Mouse (Mus musculus): ENCODE measurements around the gene Egfl7.
A peak's percentile ranks its signal among the peaks of the same experiment; 100 is the strongest.

Egfl7 gene

DNA sequence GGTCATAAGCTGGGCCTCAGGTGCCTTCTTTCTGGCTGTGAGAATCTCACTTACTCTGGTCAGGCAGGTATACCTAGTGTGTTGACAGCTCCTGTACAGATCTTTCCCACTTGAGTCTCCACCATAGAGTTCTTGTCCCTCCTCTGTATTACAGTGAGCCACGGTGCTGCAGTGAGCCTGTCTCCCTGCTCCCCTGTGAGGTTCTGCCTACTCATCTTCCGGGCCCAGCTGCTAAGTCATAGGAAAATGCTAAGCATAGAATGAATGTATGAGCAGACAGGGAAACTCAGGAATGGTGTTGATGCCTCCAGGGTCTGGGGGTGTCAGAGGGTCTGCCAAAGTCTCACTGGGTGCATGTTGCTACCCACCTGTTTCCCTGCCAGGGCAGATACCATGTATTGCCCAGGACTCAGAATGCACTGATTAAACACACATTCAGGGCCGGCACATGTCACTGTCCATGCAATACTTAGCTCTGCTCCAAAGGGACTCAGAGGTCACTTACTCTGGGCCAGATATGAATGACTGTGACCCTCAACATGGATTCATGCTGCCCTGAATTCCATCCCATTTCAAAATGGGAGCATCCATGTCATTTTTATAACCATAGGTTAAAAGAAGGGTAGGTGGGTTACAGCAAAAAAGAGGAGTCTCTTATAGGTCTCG, 35.8 kb downstream of the Egfl7 start:
- no peak for DNase-seq (ENCODE audit: low spot score)

DNA sequence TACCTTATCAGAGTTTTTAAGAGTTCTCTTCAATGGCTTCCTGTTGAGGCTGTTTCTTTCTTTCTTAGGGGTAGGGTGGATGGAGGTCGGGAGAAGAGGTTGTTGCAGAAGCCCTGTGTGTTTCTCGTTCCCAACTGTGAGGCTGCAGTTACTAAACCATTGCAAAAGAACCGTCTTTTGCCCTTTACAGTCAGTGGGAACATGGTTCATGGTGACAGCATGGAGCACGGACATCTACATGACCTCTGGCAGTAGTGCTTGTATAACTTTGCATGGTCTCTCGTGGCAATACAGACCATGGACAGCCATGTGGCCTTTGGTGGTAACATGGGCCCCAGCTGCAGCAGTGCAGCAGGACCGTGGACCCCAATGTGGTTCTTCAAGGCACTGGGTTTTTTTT, 37.5 kb downstream of the Egfl7 start:
- DNase-seq (ENCODE audit: low spot score), result no peak

DNA sequence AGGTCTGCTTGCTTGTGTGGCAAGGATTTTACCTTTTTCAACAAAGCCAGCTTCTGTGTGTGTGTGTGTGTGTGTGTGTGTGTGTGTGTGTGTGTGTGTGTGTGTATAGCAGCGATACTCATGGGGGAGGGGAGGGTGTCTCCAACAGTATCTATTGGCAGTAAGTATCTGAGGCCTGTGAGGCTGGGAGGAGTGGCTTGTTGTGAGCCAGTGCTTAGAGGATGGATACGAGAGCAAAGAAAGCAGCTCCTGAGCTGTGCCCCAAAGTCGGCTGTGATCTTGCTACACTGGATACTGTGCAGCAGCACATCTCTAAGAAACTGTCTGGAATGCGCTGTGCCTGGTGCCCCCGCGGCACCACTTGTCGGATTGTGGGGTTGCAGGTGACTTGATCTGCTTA, 38.1 kb downstream of the Egfl7 start:
- DNase-seq (ENCODE audit: low spot score), result no peak

DNA sequence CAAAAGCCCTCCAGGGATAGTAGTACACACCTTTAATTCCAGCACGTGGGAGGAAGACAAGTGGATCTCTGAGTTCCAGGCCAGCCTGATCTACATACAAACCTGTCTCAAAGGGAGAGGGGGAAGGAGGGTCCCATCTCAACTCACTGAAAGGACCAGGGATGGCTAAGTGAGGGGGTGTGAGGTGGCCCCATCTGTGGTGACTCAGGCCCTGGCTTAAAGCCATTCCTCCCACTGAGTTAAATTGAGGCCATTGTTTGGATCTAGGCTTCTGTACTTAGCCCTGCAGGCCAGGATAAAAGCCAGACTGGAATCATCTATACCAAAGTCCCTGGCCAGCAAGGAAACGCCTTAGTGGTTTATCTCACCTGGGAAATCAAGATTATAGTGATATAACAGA, 41.4 kb downstream of the Egfl7 start:
- DNase-seq (ENCODE audit: low spot score), result no peak

DNA sequence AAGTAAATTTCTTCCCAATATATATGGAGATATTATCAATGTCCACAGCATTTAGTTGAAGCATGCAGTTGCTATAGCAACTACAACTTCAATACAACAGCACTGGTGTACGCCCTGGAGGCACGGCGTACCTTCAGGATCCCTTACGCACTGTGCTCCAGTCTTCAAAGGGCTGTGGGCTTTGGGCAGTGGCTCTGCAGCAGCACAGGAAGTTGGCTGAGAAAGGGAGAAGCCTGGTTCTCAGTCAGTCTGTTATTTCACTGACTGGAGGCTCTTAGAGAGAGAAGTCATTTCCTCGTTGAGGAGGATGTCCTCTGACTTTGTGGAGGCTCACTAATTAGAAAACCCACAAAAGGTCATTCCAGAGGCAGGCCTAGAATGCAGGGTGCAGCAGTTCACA, 43.2 kb downstream of the Egfl7 start:
- DNase-seq (ENCODE audit: low spot score), result no peak

DNA sequence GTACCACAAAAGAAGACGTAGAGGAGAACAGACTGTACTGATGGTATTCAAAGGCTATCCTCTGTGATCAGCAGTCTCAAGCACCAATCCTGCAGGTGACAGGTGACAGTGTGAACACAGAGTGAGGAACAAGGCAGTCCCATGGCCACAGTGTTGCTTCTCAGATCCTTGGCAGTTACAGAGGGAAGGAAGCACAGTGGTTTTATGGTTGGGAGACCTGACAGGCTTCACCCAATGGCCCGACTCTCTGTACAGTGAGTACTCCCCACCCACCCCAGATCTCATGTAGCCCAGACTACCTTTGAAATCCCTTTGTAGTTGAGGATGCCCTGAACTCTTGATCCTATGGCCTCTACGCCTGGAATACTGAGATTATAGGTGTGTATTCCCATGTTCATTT, 45.6 kb downstream of the Egfl7 start:
- no peak for DNase-seq (ENCODE audit: low spot score)

DNA sequence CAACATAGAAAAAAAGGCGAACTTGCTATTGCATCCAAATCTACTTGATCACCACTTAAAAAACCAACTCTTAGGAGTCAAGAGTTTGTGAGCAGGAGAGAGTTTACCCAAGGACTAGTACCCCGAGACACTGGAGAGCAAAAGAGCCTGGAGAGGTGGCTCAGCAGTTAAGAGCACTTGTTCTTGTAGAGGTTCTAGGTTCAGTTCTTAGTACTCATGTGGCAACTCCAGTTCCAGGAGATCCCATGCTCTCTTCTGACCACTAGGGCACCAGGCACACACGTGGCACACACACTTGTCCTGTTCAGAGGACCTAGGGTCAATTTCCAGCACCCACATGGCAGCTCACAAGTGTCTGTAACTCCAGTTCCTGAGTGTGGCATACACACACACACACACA, 46.3 kb downstream of the Egfl7 start:
- no peak for DNase-seq (ENCODE audit: low spot score)

DNA sequence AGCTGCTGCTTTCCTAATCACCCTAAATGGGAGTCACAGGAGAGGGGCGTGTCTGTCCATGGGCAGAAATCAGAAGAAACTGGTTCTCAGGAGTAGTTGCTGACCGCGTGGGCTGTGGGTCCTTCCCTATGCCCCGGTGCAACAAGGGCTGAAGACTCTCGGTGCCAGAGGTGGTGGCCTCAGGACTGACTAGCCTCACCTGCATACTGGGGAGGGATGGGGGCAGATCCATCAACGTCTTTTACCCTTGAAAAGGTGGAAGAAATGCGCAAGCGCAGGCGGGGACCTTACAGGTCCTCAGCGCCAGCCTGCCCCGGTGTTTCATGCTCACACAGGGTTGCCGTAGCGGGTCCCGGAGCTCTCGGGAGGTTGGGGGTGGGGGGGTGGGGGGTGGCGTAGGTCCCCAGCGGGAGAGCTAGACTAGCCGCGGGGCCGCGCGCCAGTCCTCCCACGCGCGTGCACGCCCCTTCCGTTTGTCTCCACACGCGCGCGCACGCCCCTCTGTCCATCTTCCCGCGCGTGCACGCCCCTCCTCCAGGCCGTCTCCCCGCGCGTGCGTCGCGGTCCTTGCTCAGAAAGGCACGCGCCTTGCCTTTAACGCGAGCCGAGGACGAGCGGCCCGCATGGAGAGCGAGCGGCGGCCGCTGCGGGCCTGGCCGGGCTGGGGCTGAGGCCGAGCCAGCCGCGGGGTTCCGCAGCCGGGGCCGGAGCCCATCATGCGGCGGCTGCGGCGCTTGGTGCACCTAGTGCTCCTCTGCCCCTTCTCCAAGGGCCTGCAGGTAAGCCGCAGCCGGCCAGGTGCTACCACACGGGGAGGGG, 48.3 kb downstream of the Egfl7 start, which contains the start of gene Fam69b:
Gene Fam69b, plus strand, starts transcription at position 537 of the 819 bp plus-strand sequence.
- DNase-seq (ENCODE audit: low spot score), result peak; percentile 87

DNA sequence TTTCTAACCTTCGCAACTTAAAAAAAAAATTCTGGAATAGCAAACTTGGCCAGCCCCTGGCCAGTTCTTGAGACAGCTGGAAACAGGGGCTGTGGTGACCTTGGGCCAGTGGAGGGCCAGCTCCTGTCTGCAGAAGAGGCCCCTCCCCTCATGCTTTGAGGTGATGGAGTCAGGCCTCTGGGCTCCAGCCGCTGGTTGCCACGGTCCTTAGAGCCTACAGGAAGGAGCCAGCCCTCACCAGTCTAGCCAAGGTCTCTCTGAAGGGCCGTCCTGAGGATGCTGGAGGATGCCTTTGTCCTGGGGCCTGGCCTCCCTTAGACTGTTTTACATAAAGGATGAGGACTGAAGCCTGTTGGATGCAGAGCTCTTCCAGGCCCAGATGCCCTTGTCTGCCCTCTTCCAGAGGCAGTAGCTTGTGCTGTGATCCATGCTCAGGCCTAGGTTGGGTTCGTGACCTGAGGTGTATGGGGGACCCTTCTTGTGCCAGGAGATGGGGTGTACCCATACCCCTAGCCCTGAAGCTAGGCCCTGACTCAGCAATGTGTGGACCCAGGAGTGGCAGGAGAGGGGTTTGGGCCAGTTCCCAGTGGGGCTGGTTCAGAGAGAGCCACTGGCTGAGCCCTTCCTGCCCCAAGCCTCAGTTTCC, 49.1 kb downstream of the Egfl7 start:
- peak; percentile 43 for DNase-seq (ENCODE audit: low spot score)

DNA sequence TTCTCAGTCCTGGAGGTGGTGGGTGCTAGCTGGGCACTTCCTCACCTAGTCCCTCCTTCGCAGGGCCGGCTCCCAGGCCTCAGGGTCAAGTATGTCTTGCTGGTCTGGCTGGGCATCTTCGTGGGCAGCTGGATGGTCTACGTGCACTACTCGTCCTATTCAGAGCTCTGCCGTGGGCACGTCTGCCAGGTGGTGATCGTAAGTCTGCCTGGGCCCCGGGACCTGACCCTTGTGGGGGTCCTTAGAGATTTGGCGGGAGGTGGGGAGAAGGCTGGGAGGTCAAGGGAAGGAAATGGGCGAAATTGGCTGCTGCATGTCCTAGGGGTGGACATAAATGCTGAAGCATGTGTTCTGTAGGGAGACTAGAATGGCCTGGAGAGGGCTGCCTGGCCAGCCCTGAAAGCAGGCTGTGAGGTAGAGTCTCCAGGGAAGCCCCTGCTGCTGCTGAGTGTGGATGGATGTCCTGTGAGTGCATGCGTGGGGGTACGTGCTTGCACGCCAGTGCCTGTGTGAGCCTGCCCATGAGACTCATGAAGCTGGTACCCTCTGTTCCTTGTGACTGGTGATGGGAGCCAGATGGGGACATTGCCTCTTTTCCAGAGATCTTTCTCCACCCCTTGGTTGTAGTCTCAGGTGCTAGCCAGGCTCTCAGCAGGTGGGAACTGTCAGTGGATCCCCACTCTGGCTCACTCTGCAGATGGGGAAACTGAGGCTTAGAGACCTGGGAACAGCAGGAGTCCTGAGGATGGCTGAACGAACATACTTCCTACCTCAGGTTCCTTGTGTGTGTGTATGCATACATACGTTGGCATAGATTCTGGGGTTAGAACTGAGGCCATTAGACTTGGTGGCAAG, 53.0 kb downstream of the Egfl7 start:
- DNase-seq (ENCODE audit: low spot score), result no peak

DNA sequence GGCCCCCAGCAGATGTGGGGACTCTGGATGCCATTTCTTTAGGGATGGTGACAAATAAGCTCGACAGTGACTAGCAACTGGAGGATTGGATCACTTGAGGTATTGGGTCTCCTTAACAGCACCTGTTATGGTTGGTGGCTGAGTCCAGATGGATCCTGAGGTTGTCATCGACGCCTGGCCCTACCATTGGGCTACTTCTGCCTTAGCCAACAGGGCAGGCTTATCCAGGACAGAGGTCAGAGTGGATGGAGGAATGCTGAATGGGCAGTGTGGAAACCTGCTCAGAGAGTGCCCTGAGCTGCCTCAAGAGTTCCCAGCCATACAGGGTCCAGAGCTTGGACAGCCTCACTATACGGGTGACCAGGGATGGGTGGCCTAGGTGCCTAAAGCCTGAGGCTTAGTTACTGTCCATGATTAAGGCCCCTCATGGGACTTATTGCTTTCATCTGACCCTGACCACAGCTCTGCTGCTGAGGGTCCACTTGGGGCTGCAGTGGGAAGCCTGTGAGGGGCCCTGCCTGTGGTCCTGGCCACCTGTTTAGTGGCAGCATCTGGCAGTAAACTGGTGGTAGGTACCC, 54.2 kb downstream of the Egfl7 start:
- no peak for DNase-seq (ENCODE audit: low spot score)

DNA sequence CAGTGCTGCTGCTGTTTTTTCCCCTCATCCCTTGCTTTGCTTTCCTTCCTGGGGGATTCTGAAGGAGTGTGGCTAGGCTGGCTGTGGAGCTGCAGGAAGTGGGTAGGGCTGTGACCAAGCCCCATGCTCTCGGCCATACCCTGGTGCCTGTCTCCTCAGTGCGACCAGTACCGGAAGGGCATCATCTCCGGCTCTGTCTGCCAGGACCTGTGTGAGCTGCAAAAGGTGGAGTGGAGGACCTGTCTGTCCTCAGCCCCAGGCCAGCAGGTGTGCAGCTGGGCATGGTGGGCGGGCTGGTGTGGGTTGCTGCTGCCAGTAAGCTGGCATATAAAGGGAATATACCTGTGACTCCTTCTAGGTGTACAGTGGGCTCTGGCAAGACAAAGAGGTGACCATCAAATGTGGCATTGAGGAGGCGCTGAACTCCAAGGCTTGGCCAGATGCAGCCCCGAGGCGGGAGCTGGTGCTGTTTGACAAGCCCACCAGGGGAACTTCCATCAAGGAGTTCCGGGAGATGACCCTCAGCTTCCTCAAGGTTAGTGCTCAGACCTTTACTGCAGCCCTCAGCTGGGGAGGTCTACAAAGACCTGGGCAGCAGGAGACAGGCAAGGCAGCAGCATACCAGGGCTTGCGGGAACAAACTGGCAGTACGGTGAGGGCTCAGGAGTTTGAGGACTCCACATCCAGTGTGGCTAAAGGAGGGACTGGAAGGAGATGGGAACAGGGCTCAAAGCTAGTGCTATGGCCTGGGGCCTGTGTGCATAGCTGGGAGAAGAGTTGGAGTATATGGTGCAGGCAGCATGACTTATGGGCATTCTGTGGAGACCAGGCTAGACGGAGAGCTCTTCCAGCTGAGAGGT, 55.0 kb downstream of the Egfl7 start:
- no peak for DNase-seq (ENCODE audit: low spot score)

DNA sequence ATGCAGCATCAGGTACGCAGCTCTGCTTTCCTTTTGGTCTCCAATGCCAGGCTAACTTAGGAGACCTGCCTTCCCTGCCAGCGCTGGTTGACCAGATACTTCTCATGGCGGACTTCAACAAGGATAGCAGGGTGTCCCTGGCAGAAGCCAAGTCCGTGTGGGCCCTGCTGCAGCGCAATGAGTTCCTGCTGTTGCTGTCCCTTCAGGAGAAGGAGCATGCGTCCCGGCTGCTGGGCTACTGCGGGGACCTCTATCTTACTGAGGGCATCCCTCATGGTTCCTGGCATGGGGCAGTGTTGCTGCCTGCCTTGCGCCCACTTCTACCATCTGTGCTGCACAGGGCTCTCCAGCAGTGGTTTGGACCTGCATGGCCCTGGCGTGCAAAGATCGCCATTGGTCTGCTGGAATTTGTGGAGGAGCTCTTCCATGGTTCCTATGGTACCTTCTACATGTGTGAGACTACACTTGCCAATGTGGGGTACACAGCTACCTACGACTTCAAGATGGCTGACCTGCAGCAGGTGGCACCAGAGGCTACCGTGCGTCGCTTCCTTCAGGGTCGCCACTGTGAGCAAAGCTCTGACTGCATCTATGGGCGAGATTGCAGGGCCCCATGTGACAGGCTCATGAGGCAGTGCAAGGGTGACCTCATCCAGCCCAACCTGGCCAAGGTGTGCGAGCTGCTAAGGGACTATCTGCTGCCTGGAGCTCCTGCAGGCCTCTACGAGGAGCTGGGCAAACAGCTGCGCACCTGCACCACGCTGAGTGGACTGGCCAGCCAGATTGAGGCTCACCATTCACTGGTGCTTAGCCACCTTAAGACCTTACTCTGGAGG, 55.9 kb downstream of the Egfl7 start:
- no peak for DNase-seq (ENCODE audit: low spot score)

DNA sequence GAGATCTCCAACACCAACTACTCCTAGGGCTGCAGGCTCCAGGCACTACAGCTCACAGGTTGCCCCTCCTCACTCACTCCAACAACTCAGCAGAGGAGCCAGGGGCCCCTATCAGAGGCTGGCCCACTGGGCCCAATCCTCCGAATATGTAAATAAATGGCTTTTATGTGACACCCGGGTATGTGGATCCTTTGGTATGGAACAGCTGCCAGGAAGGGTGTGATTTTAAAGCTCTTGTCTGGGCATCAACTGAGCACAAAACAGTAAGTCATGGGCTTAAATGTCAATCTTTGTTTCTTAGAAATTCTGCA, 56.5 kb downstream of the Egfl7 start:
- no peak for DNase-seq (ENCODE audit: low spot score)

DNA sequence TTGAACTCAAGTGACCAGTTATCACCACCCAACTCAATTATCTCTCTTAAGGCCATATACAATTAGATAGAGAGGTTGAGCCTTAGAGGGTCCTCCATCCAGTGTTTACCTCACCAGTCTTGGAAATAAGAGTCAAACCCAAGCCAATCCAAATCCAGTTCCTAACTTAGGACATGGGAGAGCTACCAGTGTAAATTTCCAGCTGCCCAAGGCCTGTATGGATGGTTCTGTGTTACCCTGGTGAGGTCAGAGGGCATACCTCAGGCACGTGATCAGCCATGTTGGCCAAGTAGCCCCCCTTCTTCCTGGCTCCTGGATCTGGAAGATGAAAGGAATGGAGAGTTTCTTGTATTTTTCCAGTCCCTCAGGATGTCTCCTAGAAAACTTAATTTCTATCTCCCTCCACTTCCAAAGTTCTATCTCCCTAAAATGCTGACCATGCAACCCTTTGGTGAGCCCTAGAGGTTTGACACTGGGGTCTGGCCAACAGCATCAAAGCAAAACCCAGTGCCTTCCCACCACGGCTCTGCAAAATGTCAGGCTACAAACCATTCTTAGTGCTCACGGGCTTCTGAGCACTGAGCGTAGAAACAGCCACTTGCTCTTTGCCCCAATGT, 57.6 kb downstream of the Egfl7 start:
- DNase-seq (ENCODE audit: low spot score), result no peak

DNA sequence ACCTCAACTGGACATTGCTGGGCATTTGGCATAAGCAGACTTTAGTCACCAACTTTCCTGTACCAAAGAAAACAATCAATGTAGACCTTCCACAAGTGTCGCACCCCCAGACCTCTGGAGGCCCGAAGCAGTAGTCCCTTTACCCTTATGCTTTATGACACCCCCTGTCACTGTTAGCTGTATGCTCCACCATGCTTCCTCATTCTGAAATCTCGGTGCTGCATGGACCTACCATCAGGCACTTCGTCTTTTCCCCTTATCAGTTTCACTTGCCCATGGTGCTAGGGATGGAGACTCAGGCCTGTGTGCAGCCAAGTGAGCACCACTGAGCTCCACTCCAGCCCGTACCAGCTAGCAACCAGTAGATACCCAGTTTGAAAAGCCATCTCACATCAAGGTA, 58.2 kb downstream of the Egfl7 start:
- no peak for DNase-seq (ENCODE audit: low spot score)

DNA sequence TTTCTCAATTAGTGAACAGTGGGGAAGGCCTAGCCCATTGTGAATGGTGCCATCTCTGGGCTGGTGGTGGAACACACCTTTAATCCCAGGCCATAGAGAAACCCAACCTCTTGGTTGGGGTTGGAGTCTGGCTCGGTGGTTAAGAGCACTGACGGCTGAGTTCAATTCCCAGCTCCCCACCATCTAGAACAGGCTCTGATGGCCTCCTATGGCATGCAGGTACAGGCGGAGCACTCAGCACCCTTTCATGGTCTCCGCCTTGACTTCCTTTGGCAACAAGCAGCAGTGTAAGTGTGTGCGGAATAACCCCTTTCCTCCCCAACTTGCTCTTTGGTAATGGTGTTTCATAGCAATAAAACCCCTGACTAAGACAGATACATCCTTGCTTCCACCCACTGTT, 58.8 kb downstream of the Egfl7 start:
- DNase-seq (ENCODE audit: low spot score), result no peak

DNA sequence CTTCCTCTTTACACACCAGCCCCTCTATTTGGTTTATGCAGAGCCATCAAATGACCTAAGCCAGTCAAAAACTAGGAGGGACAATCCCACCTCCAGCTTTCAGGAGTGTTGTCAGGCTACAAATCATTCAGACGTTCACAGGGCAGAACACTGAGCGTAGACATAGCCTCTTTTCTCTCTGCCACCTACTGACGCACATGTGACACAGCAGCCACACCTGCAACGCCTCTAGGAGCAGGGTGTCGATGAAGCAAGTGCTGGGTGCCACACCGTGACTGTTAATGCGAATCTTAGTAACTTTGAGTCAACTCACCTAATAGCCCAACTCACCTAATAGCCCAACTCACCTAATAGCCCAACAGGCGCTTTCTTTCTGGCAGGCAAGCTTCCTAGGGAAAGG, 59.3 kb downstream of the Egfl7 start:
- DNase-seq (ENCODE audit: low spot score), result peak; percentile 55
